Mouse (Mus musculus): ENCODE results near the gene Ppp1r14d. TPM values are rescaled to one million over a fixed set of nuclear protein-coding genes. Genes with fewer than 3 reads are reported as not detected.
A peak's percentile ranks its signal among the peaks of the same experiment; 100 is the strongest.

Ppp1r14d gene
- polyA plus RNA-seq, 1 experiment from 2014 or later, result 0.57 TPM

- Histone ChIP-seq H3K27me3 (ENCODE audit: control insufficient read depth, insufficient read depth, low read length) (peaks cover 3% of the 10 kb centered on the region; the same call in 1 of the 2 replicates), H3K4me2 (replicated peaks; ENCODE audit: low read depth) (peak overlapping the region; percentile 69), H3K4me3 (ENCODE audit: low read depth, low read length) (peak overlapping the region; percentile 56), H3K9me3 (ENCODE audit: control insufficient read depth, low read length) (no peaks in the 10 kb centered on the region), H3K27ac (replicated peaks) (peak overlapping the region; percentile 93), H3K4me1 (replicated peaks; ENCODE audit: control insufficient read depth, insufficient read depth) (no peaks in the 10 kb centered on the region), H3K36me3 (ENCODE audit: control insufficient read depth, insufficient read depth, low read length) (no peaks in the 10 kb centered on the region), H3K9ac (ENCODE audit: low read length) (peak overlapping the region; percentile 76)
- peak; percentile 69 for TF ChIP-seq EP300 (optimal IDR thresholded peaks at IDR 0.05)
- no peak for TF ChIP-seq CTCF (IDR thresholded peaks at IDR 0.05; ENCODE audit: low read depth)
- 11% methylated on average over 25 of the region's 25 CpGs for WGBS
- ATAC-seq (ENCODE audit: low FRiP score, low TSS enrichment), result no peak
- no peak for DNase-seq (ENCODE audit: low spot score)
These were observed 7.0 kb upstream of the Ppp1r14d start for GRCm38 (mm10) chr2:119236682-119237209.

GRCm38 (mm10) chr2:119209176-119209507 lies 20.6 kb downstream of the Ppp1r14d start:
- TF ChIP-seq CTCF (IDR thresholded peaks at IDR 0.05; ENCODE audit: low read depth) (no peak), EP300 (optimal IDR thresholded peaks at IDR 0.05) (no peak)
- no peaks in the 10 kb centered on the region for H3K4me1 ChIP-seq (replicated peaks; ENCODE audit: control insufficient read depth, insufficient read depth)
- H3K9ac ChIP-seq (ENCODE audit: low read length), result peak overlapping the region; percentile 60
- peak overlapping the region; percentile 19; the same call in 1 of the 2 replicates for H3K27ac ChIP-seq (replicated peaks)
- H3K27me3 ChIP-seq (ENCODE audit: control insufficient read depth, insufficient read depth, low read length), result no peaks in the 10 kb centered on the region
- peak overlapping the region; percentile 70 for H3K4me2 ChIP-seq (replicated peaks; ENCODE audit: low read depth)
- no peaks in the 10 kb centered on the region for H3K9me3 ChIP-seq (ENCODE audit: control insufficient read depth, low read length)
- no peak for ATAC-seq (ENCODE audit: low FRiP score, low TSS enrichment)
- peaks cover 10% of the 10 kb centered on the region for H3K36me3 ChIP-seq (ENCODE audit: control insufficient read depth, insufficient read depth, low read length)
- peak overlapping the region; percentile 58 for H3K4me3 ChIP-seq (ENCODE audit: low read depth, low read length)
- no peak for DNase-seq (ENCODE audit: low spot score)
- WGBS, result 0% methylated on average over 13 of the region's 13 CpGs

GRCm38 (mm10) chr2:119208344-119209175 lies 21.1 kb downstream of the Ppp1r14d start, which contains the start of the genes Zfyve19 and Dnajc17:
TSS of gene Zfyve19 (plus strand) at chr2:119208617.
TSS of gene Dnajc17 (minus strand) at chr2:119208795.
- Histone ChIP-seq H3K9ac (ENCODE audit: low read length) (peak within 1 kb of the TSS; percentile 66), H3K27ac (replicated peaks) (peak within 1 kb of the TSS; percentile 90), H3K36me3 (ENCODE audit: control insufficient read depth, insufficient read depth, low read length) (peaks cover 10% of the 10 kb centered on the region), H3K27me3 (ENCODE audit: control insufficient read depth, insufficient read depth, low read length) (no peaks in the 10 kb centered on the region), H3K4me3 (ENCODE audit: low read depth, low read length) (peak within 1 kb of the TSS; percentile 58), H3K9me3 (ENCODE audit: control insufficient read depth, low read length) (no peaks in the 10 kb centered on the region), H3K4me1 (replicated peaks; ENCODE audit: control insufficient read depth, insufficient read depth) (no peaks in the 10 kb centered on the region), H3K4me2 (replicated peaks; ENCODE audit: low read depth) (peak within 1 kb of the TSS; percentile 70)
- under 1% methylated on average over 51 of the region's 51 CpGs for WGBS
- TF ChIP-seq CTCF (IDR thresholded peaks at IDR 0.05; ENCODE audit: low read depth), result peak; percentile 24; the same call in 1 of the 2 replicates
- no peak for TF ChIP-seq EP300 (optimal IDR thresholded peaks at IDR 0.05)
- ATAC-seq (ENCODE audit: low FRiP score, low TSS enrichment) (peak; percentile 97), DNase-seq (ENCODE audit: low spot score) (peak; percentile 97)

DNA sequence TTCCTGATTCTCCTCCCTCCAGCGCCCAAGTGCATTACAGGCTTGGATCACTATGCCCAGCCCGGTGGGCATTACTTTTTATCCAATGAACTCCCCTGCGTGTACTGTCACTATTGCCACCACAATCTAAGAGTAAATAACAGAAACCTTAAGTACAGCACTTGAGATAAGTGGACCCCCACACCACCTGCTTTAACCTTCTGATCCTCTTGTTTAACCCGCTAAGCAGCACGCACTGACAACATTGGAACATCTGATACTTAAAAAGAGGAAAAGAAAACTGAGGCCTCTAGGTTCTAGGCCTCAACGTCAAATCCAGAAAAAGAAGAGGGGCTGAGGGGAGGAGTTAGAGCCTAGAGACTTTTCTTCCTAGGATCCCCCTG lies 21.8 kb downstream of the Ppp1r14d start:
- ATAC-seq (ENCODE audit: low FRiP score, low TSS enrichment), result no peak
- WGBS, result 9% methylated on average over 6 of the region's 6 CpGs

DNA sequence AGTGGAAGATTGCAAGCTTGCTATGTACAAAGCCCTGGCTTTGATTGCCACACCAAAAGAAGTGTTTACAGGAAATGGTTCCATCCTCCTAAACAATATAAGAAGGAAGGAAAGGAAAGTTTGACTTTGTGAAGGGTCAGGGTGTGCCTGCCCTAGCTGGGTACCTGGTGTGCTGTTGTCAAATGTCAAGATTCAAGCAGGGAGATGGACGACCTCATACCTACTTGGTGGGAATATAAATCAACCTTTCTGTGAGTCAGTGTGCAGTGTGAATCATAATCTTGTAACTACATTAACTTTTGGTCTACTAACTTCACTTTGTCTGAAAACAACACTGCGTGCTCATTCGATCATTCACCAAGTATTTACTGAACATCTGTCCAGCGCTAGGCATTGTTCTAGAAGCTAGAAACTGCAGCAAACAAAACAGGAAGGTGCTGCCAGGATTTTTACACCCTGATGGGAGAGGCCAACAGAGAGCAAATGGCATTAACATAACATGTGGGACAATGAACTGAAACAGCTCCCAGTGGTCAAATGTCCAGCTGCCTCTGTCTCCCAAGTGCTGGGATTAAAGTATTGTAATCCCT lies 25.7 kb downstream of the Ppp1r14d start:
- Histone ChIP-seq H3K27me3 (ENCODE audit: control insufficient read depth, insufficient read depth, low read length) (no peaks in the 10 kb centered on the region), H3K9me3 (ENCODE audit: control insufficient read depth, low read length) (no peaks in the 10 kb centered on the region), H3K4me3 (ENCODE audit: low read depth, low read length) (no peak overlapping the region), H3K36me3 (ENCODE audit: control insufficient read depth, insufficient read depth, low read length) (no peaks in the 10 kb centered on the region), H3K4me2 (replicated peaks; ENCODE audit: low read depth) (no peak overlapping the region), H3K9ac (ENCODE audit: low read length) (no peak overlapping the region), H3K27ac (replicated peaks) (peak overlapping the region; percentile 61), H3K4me1 (replicated peaks; ENCODE audit: control insufficient read depth, insufficient read depth) (no peaks in the 10 kb centered on the region; the same call in 1 of the 2 replicates)
- 51% methylated on average over 4 of the region's 4 CpGs for WGBS
- DNase-seq (ENCODE audit: low spot score) (no peak), ATAC-seq (ENCODE audit: low FRiP score, low TSS enrichment) (peak; percentile 43)
- no peak for TF ChIP-seq EP300 (optimal IDR thresholded peaks at IDR 0.05)
- no peak for TF ChIP-seq CTCF (IDR thresholded peaks at IDR 0.05; ENCODE audit: low read depth)

More for the DNA sequence above, 21.8 kb downstream of the Ppp1r14d start:
- peaks cover 10% of the 10 kb centered on the region for H3K36me3 ChIP-seq (ENCODE audit: control insufficient read depth, insufficient read depth, low read length)
- peak overlapping the region; percentile 66 for H3K9ac ChIP-seq (ENCODE audit: low read length)
- no peaks in the 10 kb centered on the region for H3K4me1 ChIP-seq (replicated peaks; ENCODE audit: control insufficient read depth, insufficient read depth)
- H3K9me3 ChIP-seq (ENCODE audit: control insufficient read depth, low read length), result no peaks in the 10 kb centered on the region
- no peak for TF ChIP-seq CTCF (IDR thresholded peaks at IDR 0.05; ENCODE audit: low read depth)
- no peak for TF ChIP-seq EP300 (optimal IDR thresholded peaks at IDR 0.05)
- DNase-seq (ENCODE audit: low spot score), result no peak
- H3K27ac ChIP-seq (replicated peaks), result peak overlapping the region; percentile 90
- H3K27me3 ChIP-seq (ENCODE audit: control insufficient read depth, insufficient read depth, low read length), result no peaks in the 10 kb centered on the region
- peak overlapping the region; percentile 66 for H3K4me2 ChIP-seq (replicated peaks; ENCODE audit: low read depth)
- peak overlapping the region; percentile 58 for H3K4me3 ChIP-seq (ENCODE audit: low read depth, low read length)
